9 mouse cellular contexts compared by ENCODE assay signal in genomic region chr5:123144746-123145590, GRCm38 (mm10). TPM values are rescaled to one million over a fixed set of nuclear protein-coding genes. Genes with fewer than 3 reads are reported as not detected.
DNase-seq lines count a peak whose midpoint lies in the region; ATAC-seq and TF ChIP-seq lines count a peak whose summit lies in the region.
"Had no signal": no experiment of that assay in that cellular context is flagged by ENCODE, and none has a peak within 500 bp of the region (broad histone marks: within the 10 kb centered on the region; RNA-seq: fewer than 3 reads in every experiment).

No protein-coding gene starts in this region.

- peak overlapping the region; percentile 98 for H3K4me2 ChIP-seq in CH12.LX (ENCODE audit: insufficient read depth, low read depth, poor library complexity, severe bottlenecking)
- peak overlapping the region; percentile 97 for H3K4me2 ChIP-seq in heart, embryonic 16.5 days (ENCODE audit: low read depth, low read length)
- peak overlapping the region; percentile 100 for H3K4me2 ChIP-seq in liver, embryonic 16.5 days (ENCODE audit: low read depth, low read length)
- peak overlapping the region; percentile 100 for H3K4me2 ChIP-seq in stomach, postnatal 0 days (replicated peaks; ENCODE audit: low read depth)

- peak overlapping the region; percentile 9; the same call in 1 of the 2 replicates for H3K9ac ChIP-seq in CH12.LX (ENCODE audit: insufficient read depth, low read depth)
- peak overlapping the region; percentile 97 for H3K9ac ChIP-seq in heart, embryonic 16.5 days (ENCODE audit: low read length)
- peak overlapping the region; percentile 98 for H3K9ac ChIP-seq in liver, embryonic 16.5 days (ENCODE audit: low read depth, low read length)
- H3K9ac ChIP-seq in stomach, postnatal 0 days (ENCODE audit: low read length) = peak overlapping the region; percentile 47; the same call in 1 of the 2 replicates

- peak overlapping the region; percentile 98 for H3K27ac ChIP-seq in gastrocnemius, adult 2 months
- no peak overlapping the region for H3K27ac ChIP-seq in CH12.LX (ENCODE audit: insufficient read depth, low read depth)
- H3K27ac ChIP-seq in heart, embryonic 16.5 days (ENCODE audit: low read length) = no peak overlapping the region
- peak overlapping the region; percentile 66 for H3K27ac ChIP-seq in liver, embryonic 16.5 days (ENCODE audit: low read length)
- 0 out of 2 replicates have a peak overlapping the region, but pooled peaks have one; percentile 45 for H3K27ac ChIP-seq in stomach, postnatal 0 days (replicated peaks)

- H3K4me3 ChIP-seq in gastrocnemius, adult 2 months = peak overlapping the region; percentile 88
- peak overlapping the region; percentile 47 to 76 (median 53) for H3K4me3 ChIP-seq in CH12.LX (replicated peaks in 1 of 3; ENCODE audit: low read depth in 2 of 3, low read length in 2 of 3, poor library complexity in 1 of 3)
- H3K4me3 ChIP-seq in heart, embryonic 16.5 days (ENCODE audit: low read length) = peak overlapping the region; percentile 78
- peak overlapping the region; percentile 91 for H3K4me3 ChIP-seq in liver, embryonic 16.5 days (ENCODE audit: low read depth, low read length)
- H3K4me3 ChIP-seq in stomach, postnatal 0 days (ENCODE audit: low read depth, low read length) = peak overlapping the region; percentile 92

- no peak for ATAC-seq in heart, embryonic 16.5 days (replicated peaks; ENCODE audit: extremely low read depth, insufficient read depth, low FRiP score)
- ATAC-seq in liver, embryonic 16.5 days (ENCODE audit: low read depth) = no peak
- ATAC-seq in stomach, postnatal 0 days (ENCODE audit: low FRiP score, low TSS enrichment) = no peak

- H3K4me1 ChIP-seq in CH12.LX (ENCODE audit: control insufficient read depth in 1 of 2, insufficient read depth in 2 of 2) = peaks cover 0 to 46% of the 10 kb centered on the region in 2 experiments; a peak in 2 of 4 replicates
- peaks cover 31% of the 10 kb centered on the region for H3K4me1 ChIP-seq in heart, embryonic 16.5 days (ENCODE audit: control insufficient read depth, insufficient read depth, low read length)
- H3K4me1 ChIP-seq in liver, embryonic 16.5 days (ENCODE audit: control insufficient read depth, low read depth, low read length) = peaks cover 54% of the 10 kb centered on the region
- peaks cover 5% of the 10 kb centered on the region; the same call in 1 of the 2 replicates for H3K4me1 ChIP-seq in stomach, postnatal 0 days (replicated peaks; ENCODE audit: control insufficient read depth, insufficient read depth)

- WGBS in heart, embryonic 16.5 days = 43% methylated on average over 20 of the region's 20 CpGs
- WGBS in liver, embryonic 16.5 days (ENCODE audit: insufficient replicate concordance) = 36% methylated on average over 20 of the region's 20 CpGs
- WGBS in stomach, postnatal 0 days = 33% methylated on average over 20 of the region's 20 CpGs

- in situ Hi-C loops in CH12.LX (cut with MboI; ENCODE audit: low pct_ligation_motif_present, low pct_unique_long_range_greater_than_20kb, low sequenced_read_pairs) = no loop called here

- H3K36me3 ChIP-seq in CH12.LX (replicated peaks in 1 of 2; ENCODE audit: control insufficient read depth in 1 of 2, insufficient read depth in 1 of 2, low read length in 1 of 2) = peaks cover 31 to 54% of the 10 kb centered on the region in 2 experiments
- peaks cover 25% of the 10 kb centered on the region for H3K36me3 ChIP-seq in heart, embryonic 16.5 days (ENCODE audit: control insufficient read depth, insufficient read depth)
- peaks cover 26% of the 10 kb centered on the region for H3K36me3 ChIP-seq in liver, embryonic 16.5 days (ENCODE audit: control insufficient read depth, insufficient read depth)
- H3K36me3 ChIP-seq in stomach, postnatal 0 days (ENCODE audit: control insufficient read depth, insufficient read depth, low read length) = peaks cover 18% of the 10 kb centered on the region

- TF ChIP-seq RAD21 in CH12.LX (IDR thresholded peaks at IDR 0.05; ENCODE audit: low read depth, low read length) = no peak

- H3K9me3 ChIP-seq in CH12.LX (replicated peaks; ENCODE audit: low read length) = no peaks in the 10 kb centered on the region
- H3K9me3 ChIP-seq in heart, embryonic 16.5 days (replicated peaks; ENCODE audit: control insufficient read depth, low read length) = no peaks in the 10 kb centered on the region
- no peaks in the 10 kb centered on the region for H3K9me3 ChIP-seq in liver, embryonic 16.5 days (replicated peaks; ENCODE audit: control insufficient read depth, low read length)
- no peaks in the 10 kb centered on the region for H3K9me3 ChIP-seq in stomach, postnatal 0 days (ENCODE audit: control insufficient read depth, low read length)

- dilution Hi-C loops in CH12.LX (cut with MboI; ENCODE audit: extremely low pct_ligation_motif_present, extremely low pct_unique_long_range_greater_than_20kb, low sequenced_read_pairs) = no loop called here

- TF ChIP-seq CTCF in gastrocnemius, adult 2 months (IDR thresholded peaks at IDR 0.05) = no peak
- TF ChIP-seq CTCF in CH12.LX (conservative IDR thresholded peaks at IDR 0.05 in 1 of 2, IDR thresholded peaks at IDR 0.05 in 1 of 2; ENCODE audit: low read depth in 2 of 2, low read length in 2 of 2) = no peak
- TF ChIP-seq CTCF in stomach, postnatal 0 days (IDR thresholded peaks at IDR 0.05; ENCODE audit: low read depth) = no peak

- intact Hi-C loops in gastrocnemius, adult 2 months (cut with DNase I) = no loop called here
- intact Hi-C loops in gastrocnemius, postnatal 36 days (cut with DNase I) = no loop called here

- H3K79me2 ChIP-seq in CH12.LX (replicated peaks; ENCODE audit: control insufficient read depth, extremely low read depth, insufficient read depth, poor library complexity, severe bottlenecking) = peaks cover 60% of the 10 kb centered on the region

- no peak for DNase-seq in gastrocnemius, adult 2 months
- DNase-seq in gastrocnemius, postnatal 36 days = no peak
- no peak for DNase-seq in CH12.LX (ENCODE audit: extremely low read depth)
- peak; percentile 41 for DNase-seq in stomach, postnatal 0 days (ENCODE audit: low spot score)
- no peak for DNase-seq in adrenal gland, postnatal 25 days
- DNase-seq in frontal cortex, postnatal 36 days (ENCODE audit: low spot score in 2 of 2) = no peak

- no peak for TF ChIP-seq POLR2A in CH12.LX (IDR thresholded peaks at IDR 0.05; ENCODE audit: low read depth, low read length)

- 0 out of 2 replicates have a peak, but pooled peaks have one; percentile 22 for TF ChIP-seq EP300 in CH12.LX (IDR thresholded peaks at IDR 0.05; ENCODE audit: low read length)
- no peak for TF ChIP-seq EP300 in stomach, postnatal 0 days (optimal IDR thresholded peaks at IDR 0.05)

- H3K27me3 ChIP-seq in CH12.LX (replicated peaks) = no peaks in the 10 kb centered on the region
- no peaks in the 10 kb centered on the region for H3K27me3 ChIP-seq in heart, embryonic 16.5 days (ENCODE audit: control insufficient read depth, insufficient read depth, low read length)
- H3K27me3 ChIP-seq in liver, embryonic 16.5 days (ENCODE audit: control insufficient read depth, insufficient read depth, low read depth, low read length) = no peaks in the 10 kb centered on the region
- H3K27me3 ChIP-seq in stomach, postnatal 0 days (ENCODE audit: control insufficient read depth, insufficient read depth, low read length) = no peaks in the 10 kb centered on the region

TF ChIP-seq in CH12.LX, 34 proteins besides CTCF, POLR2A, EP300 and RAD21 (continues in another document):
- TF ChIP-seq IRF4 (IDR thresholded peaks at IDR 0.05; ENCODE audit: low read depth, low read length) (peak; percentile 56; the same call in 1 of the 2 replicates), MAFK (IDR thresholded peaks at IDR 0.05; ENCODE audit: insufficient replicate concordance, low read length) (no peak)

RNA-seq across cellular contexts. Expression of gene Setd1b, which starts 3.0 kb away (rescaled TPM):
- total RNA-seq in gastrocnemius, adult 2 months (2021) = 10 to 100 TPM in 1 of 2 experiments, 1 to 10 TPM in 1; 9.8 to 11.3 TPM
- 10 to 100 TPM in 1 of 2 experiments, 1 to 10 TPM in 1; 7.7 to 13.0 TPM for total RNA-seq in gastrocnemius, postnatal 36 days (2021)
- total RNA-seq in CH12.LX (2012; rRNA removed) = 2.3 and 2.6 TPM in 2 replicates
- 0.50 and 0.70 TPM in 2 replicates for total RNA-seq in CH12.LX (2014; rRNA removed)
- polyA plus RNA-seq in CH12.LX (2012; ENCODE audit: insufficient read length, low read depth) = 8.0 and 9.1 TPM in 2 replicates
- polyA plus RNA-seq in heart, embryonic 16.5 days (2015; fragmentation: Nextera tagmentation; extraction: Ambion mirVana) = 6.0 and 6.5 TPM in 2 replicates
- polyA plus RNA-seq in liver, embryonic 16.5 days (2015; fragmentation: Nextera tagmentation; extraction: Ambion mirVana) = 3.5 and 4.1 TPM in 2 replicates
- 4.5 and 4.7 TPM in 2 replicates for polyA plus RNA-seq in stomach, postnatal 0 days (2015; fragmentation: Nextera tagmentation; extraction: Ambion mirVana)
- total RNA-seq in adrenal gland, postnatal 25 days (2021) = 34.7 and 41.6 TPM in 2 replicates

RNA-seq across cellular contexts. Expression of gene Rhof, which starts 12.5 kb away (rescaled TPM):
- under 1 TPM; 0.28 to 0.36 TPM for total RNA-seq in gastrocnemius, adult 2 months (2021)
- total RNA-seq in gastrocnemius, postnatal 36 days (2021) = under 1 TPM; 0.15 to 0.38 TPM
- total RNA-seq in CH12.LX (2012; rRNA removed) (46.5 and 56.9 TPM in 2 replicates), CH12.LX (2014; rRNA removed) (32.6 and 33.6 TPM in 2 replicates)
- 38.2 and 45.4 TPM in 2 replicates for polyA plus RNA-seq in CH12.LX (2012; ENCODE audit: insufficient read length, low read depth)
- polyA plus RNA-seq in heart, embryonic 16.5 days (2015; fragmentation: Nextera tagmentation; extraction: Ambion mirVana) = 2.2 and 2.4 TPM in 2 replicates
- 1.7 and 2.3 TPM in 2 replicates for polyA plus RNA-seq in liver, embryonic 16.5 days (2015; fragmentation: Nextera tagmentation; extraction: Ambion mirVana)
- polyA plus RNA-seq in stomach, postnatal 0 days (2015; fragmentation: Nextera tagmentation; extraction: Ambion mirVana) = 18.6 and 22.3 TPM in 2 replicates
- 1.1 and 1.6 TPM in 2 replicates for total RNA-seq in adrenal gland, postnatal 25 days (2021)

RNA-seq across cellular contexts. Expression of gene Psmd9, which starts 24.2 kb away (rescaled TPM):
- 10 to 100 TPM; 13.3 to 16.9 TPM for total RNA-seq in gastrocnemius, adult 2 months (2021)
- total RNA-seq in gastrocnemius, postnatal 36 days (2021) = 10 to 100 TPM; 13.0 to 15.7 TPM
- 35.5 and 37.9 TPM in 2 replicates for total RNA-seq in CH12.LX (2012; rRNA removed)
- total RNA-seq in CH12.LX (2014; rRNA removed) = 28.6 and 30.8 TPM in 2 replicates
- 38.0 and 46.2 TPM in 2 replicates for polyA plus RNA-seq in CH12.LX (2012; ENCODE audit: insufficient read length, low read depth)
- 60.0 and 63.8 TPM in 2 replicates for polyA plus RNA-seq in heart, embryonic 16.5 days (2015; fragmentation: Nextera tagmentation; extraction: Ambion mirVana)
- polyA plus RNA-seq in liver, embryonic 16.5 days (2015; fragmentation: Nextera tagmentation; extraction: Ambion mirVana) = 63.8 and 73.2 TPM in 2 replicates
- polyA plus RNA-seq in stomach, postnatal 0 days (2015; fragmentation: Nextera tagmentation; extraction: Ambion mirVana) = 48.6 and 51.4 TPM in 2 replicates
- 26.8 and 30.8 TPM in 2 replicates for total RNA-seq in adrenal gland, postnatal 25 days (2021)

RNA-seq across cellular contexts. Expression of gene Hpd, which starts 37.6 kb away (rescaled TPM):
- not detected for total RNA-seq in gastrocnemius, adult 2 months (2021)
- total RNA-seq in gastrocnemius, postnatal 36 days (2021) = under 1 TPM in 1 of 2 experiments, not detected in 1; 0.79 TPM
- total RNA-seq in CH12.LX (2012; rRNA removed) = not detected in 2 replicates
- total RNA-seq in CH12.LX (2014; rRNA removed) = 0.20 TPM in 1 of 2 replicates, not detected in the other
- polyA plus RNA-seq in CH12.LX (2012; ENCODE audit: insufficient read length, low read depth) = not detected in 2 replicates
- 0.20 and 0.46 TPM in 2 replicates for polyA plus RNA-seq in heart, embryonic 16.5 days (2015; fragmentation: Nextera tagmentation; extraction: Ambion mirVana)
- polyA plus RNA-seq in liver, embryonic 16.5 days (2015; fragmentation: Nextera tagmentation; extraction: Ambion mirVana) = 110 and 129 TPM in 2 replicates
- 0.69 and 0.99 TPM in 2 replicates for polyA plus RNA-seq in stomach, postnatal 0 days (2015; fragmentation: Nextera tagmentation; extraction: Ambion mirVana)
- 1.4 and 25.2 TPM in 2 replicates for total RNA-seq in adrenal gland, postnatal 25 days (2021)
- total RNA-seq: left cerebral cortex, adult 8-10 months had no signal

Comparison
In these comparisons a context has a peak if more than half of its experiments do, and no peak if none do; other contexts are left out.
1. H3K27ac ChIP-seq: peak in gastrocnemius, adult 2 months (single experiment), liver, embryonic 16.5 days (single experiment) and stomach, postnatal 0 days (single experiment); none in CH12.LX (single experiment) and heart, embryonic 16.5 days (single experiment).
2. H3K9ac ChIP-seq: peak in every context shown above with its lines; median percentile 98 in liver, embryonic 16.5 days; 97 in heart, embryonic 16.5 days; 47 in stomach, postnatal 0 days; 9 in CH12.LX.
3. RNA of gene Rhof, which starts 12.5 kb away (total RNA-seq): 32.6 to 56.9 TPM in CH12.LX; 1.1 to 1.6 TPM in adrenal gland, postnatal 25 days, 0.15 to 0.38 TPM in gastrocnemius, postnatal 36 days and 0.28 to 0.36 TPM in gastrocnemius, adult 2 months; every median in the first group is over 10 times any median in the second.
4. Peak in every context shown above with its lines, with median percentiles within 50 percentile points of each other: H3K4me3 ChIP-seq and H3K4me2 ChIP-seq.